ENCODE assay signal across 9 mouse cellular contexts in the genomic region with DNA sequence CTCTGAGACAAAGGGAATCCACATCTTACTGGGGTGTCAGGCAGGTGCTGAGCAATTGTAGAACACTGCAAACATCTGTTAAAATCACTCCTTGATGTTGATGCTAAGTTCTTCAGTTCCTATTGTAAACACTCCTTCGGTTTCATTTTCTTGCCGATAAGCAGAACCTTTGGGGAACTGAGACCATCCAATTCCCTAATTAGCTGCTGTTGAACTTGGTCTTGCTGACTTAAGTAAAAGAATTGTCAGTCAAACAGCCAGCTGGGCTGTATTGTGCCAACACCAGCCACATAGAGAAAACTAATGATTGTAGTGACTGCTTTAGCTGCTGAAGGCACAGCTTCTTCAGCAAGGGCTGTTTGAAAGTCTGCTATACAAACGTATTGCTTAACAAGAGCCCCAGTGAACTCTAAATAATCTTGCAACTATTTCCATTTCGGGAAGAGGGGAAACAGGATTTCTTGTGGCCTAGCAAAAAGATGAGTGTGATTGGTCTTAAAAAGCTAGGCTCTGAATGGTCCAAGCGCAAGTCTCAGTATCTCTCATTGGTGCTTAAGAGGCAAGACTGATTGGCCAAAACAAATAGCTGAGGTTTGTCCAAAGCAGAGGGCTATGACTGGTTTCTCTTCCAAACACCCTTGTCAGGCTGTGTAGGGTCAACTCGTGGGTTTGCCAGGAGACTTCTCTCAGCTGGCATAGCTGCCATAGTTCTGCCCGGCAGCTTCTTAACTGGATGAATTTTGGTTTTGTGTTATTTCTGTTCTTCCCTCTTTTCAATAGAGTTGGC. TPM values are rescaled to one million over a fixed set of nuclear protein-coding genes. Genes with fewer than 3 reads are reported as not detected.
DNase-seq lines count a peak whose midpoint lies in the region; TF ChIP-seq lines count a peak whose summit lies in the region.
"Had no signal": no experiment of that assay in that cellular context is flagged by ENCODE, and none has a peak within 500 bp of the region (broad histone marks: within the 10 kb centered on the region; RNA-seq: fewer than 3 reads in every experiment).

No protein-coding gene starts in this region.

- no peak for TF ChIP-seq CTCF in brain, embryonic 14.5 days (IDR thresholded peaks at IDR 0.05; ENCODE audit: borderline replicate concordance, extremely low read depth, insufficient read depth, insufficient read length)

- no peak for TF ChIP-seq POLR2A in brain, embryonic 14.5 days (IDR thresholded peaks at IDR 0.05; ENCODE audit: borderline replicate concordance, extremely low read depth, insufficient read depth, insufficient read length, poor library complexity, severe bottlenecking)

- DNase-seq in spleen, postnatal 36 days (ENCODE audit: low spot score in 2 of 2) = peak; percentile 23 to 57
- no peak for DNase-seq in spleen, postnatal 14 days (ENCODE audit: low spot score in 2 of 2)
- DNase-seq in brain, embryonic 14.5 days (ENCODE audit: low read depth) = peak; percentile 8
- peak; percentile 38 for DNase-seq in lung, postnatal 4 days
- DNase-seq in thymus, postnatal 4 days = peak; percentile 33
- DNase-seq in frontal cortex, postnatal 36 days (ENCODE audit: low spot score in 2 of 2) = no peak
- no peak for DNase-seq in T-cell, adult 2 months (ENCODE audit: low spot score)
- DNase-seq: cerebellum, adult 18-20 months; gastrocnemius, postnatal 14 days had no signal

RNA-seq across cellular contexts. Expression of gene Nmral1, which starts 3.2 kb away (rescaled TPM):
- polyA plus RNA-seq in brain, embryonic 14.5 days (2012; rRNA removed) = 70.6 and 105 TPM in 2 replicates

RNA-seq across cellular contexts. Expression of gene Hmox2, which starts 3.8 kb away (rescaled TPM):
- 52.2 and 59.0 TPM in 2 replicates for polyA plus RNA-seq in brain, embryonic 14.5 days (2012; rRNA removed)

RNA-seq across cellular contexts. Expression of gene Coro7, which starts 42.7 kb away (rescaled TPM):
- 64.0 and 68.8 TPM in 2 replicates for polyA plus RNA-seq in brain, embryonic 14.5 days (2012; rRNA removed)

Comparison
In these comparisons a context has a peak if more than half of its experiments do, and no peak if none do; other contexts are left out.
1. DNase-seq: peak in spleen, postnatal 36 days (2 of 2), brain, embryonic 14.5 days (single experiment), lung, postnatal 4 days (2 of 2) and thymus, postnatal 4 days (single experiment); none in spleen, postnatal 14 days (0 of 2), frontal cortex, postnatal 36 days (0 of 2) and T-cell, adult 2 months (single experiment).